Mouse (Mus musculus) adrenal gland, adult 18-20 months (tissue): ENCODE results near the gene Zcchc14. TPM values are rescaled to one million over a fixed set of nuclear protein-coding genes. Genes with fewer than 3 reads are reported as not detected.

Experiments
- DNase-seq, 2 experiments: peaks; one replicate each; pipeline ENCODE4 v3.0.0; 2021 to 2022; ENCODE audit warnings: low spot score in 2 of 2
- long read RNA-seq, 2 experiments: library from polyadenylated mRNA; stranded (forward); transcript quantifications; one replicate each; pipeline ENCODE4 v2.0.0; 2021
- total RNA-seq, 2 experiments: library from RNA; stranded (reverse); gene quantifications; 1 replicate in 1 of 2; 2 replicates in 1 of 2; pipeline ENCODE4 v1.2.3; 2021

The Zcchc14 gene
- 10 to 100 TPM; 31.8 to 34.6 TPM for total RNA-seq
- long read RNA-seq, experiment 1, full-length matches to known transcripts = 3 of 16 reads
- long read RNA-seq, experiment 1, partial matches to known transcripts = 8 of 16 reads
- long read RNA-seq, experiment 1, other reads (novel, unspliced or antisense) = 5 of 16 reads
- long read RNA-seq, experiment 2, partial matches to known transcripts = 20 of 36 reads
- long read RNA-seq, experiment 2, other reads (novel, unspliced or antisense) = 12 of 36 reads

DNA sequence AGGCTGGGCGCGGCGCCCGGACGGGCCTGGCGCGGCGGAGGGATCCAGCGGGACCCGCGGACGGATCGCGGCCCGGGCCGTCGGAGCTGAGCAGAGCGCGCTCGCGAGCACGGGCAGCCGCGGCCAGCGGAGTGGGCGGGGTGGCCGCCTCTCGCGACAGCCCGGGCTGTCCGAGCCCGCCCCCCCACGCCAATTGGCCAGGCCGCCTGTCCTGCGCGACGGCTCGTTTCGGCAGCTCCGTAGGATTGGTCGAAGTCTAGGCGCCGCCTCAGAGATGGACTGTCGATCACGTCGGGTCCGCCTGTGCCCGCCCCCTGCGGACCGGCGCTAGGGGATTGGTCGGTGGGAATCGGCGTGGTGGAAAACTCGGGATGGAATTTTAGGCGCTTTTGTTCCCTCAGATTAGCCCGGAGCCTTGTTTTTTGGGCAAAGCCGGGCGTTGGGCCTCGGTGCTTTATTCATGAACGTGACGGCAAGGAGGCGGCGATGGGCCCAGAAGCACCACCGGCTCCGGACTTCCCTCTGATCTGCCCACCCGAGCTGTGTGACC, at the start of gene Zcchc14:
Zcchc14 (minus strand) TSS at position 128 of the 550 bp plus-strand sequence.
- DNase-seq = peak; percentile 92 to 93

DNA sequence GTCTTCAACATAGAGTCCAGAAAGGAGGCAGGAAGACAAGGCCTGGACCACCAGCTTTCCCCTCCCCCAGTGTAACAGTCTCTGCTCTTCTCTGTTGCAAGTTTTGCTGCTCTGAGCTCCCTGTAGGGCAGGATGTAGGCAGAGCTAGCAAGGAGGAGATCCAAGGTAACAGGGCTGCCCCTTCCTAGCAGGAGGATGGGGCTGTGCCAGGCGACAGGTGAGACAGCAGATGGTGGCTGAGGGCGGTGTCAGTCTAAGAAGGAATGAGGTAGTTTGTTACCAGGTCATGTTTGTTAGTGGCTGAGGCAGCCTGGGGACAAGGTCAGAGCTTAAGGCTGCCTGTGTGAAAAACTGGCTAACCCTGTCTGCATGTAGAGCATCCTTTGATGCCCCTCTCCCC, 47.2 kb upstream of the Zcchc14 start:
- DNase-seq = no peak

DNA sequence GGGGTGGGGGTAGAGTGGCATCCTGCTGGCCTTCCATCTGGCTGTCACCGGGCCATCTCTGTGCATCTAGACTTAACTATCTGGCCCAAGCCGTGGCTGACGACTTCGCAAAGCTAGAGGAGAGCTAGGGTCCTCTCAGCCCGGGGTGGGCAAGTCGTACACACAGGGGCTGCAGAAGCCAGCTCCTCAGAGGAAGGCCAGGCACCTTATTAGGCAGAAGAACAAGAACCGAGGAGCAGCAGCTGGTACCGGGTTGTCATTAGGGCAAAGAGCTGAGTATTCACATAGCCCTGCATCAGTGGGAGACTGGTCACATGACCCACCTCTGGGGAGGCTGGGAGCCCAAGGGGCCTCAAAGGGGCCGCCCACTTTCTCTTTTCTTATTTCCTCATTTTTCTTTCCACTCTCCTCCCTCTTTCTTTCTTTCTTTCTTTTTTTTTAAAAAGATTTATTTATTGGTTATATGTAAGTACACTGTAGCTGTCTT, 46.0 kb upstream of the Zcchc14 start:
- no peak for DNase-seq

DNA sequence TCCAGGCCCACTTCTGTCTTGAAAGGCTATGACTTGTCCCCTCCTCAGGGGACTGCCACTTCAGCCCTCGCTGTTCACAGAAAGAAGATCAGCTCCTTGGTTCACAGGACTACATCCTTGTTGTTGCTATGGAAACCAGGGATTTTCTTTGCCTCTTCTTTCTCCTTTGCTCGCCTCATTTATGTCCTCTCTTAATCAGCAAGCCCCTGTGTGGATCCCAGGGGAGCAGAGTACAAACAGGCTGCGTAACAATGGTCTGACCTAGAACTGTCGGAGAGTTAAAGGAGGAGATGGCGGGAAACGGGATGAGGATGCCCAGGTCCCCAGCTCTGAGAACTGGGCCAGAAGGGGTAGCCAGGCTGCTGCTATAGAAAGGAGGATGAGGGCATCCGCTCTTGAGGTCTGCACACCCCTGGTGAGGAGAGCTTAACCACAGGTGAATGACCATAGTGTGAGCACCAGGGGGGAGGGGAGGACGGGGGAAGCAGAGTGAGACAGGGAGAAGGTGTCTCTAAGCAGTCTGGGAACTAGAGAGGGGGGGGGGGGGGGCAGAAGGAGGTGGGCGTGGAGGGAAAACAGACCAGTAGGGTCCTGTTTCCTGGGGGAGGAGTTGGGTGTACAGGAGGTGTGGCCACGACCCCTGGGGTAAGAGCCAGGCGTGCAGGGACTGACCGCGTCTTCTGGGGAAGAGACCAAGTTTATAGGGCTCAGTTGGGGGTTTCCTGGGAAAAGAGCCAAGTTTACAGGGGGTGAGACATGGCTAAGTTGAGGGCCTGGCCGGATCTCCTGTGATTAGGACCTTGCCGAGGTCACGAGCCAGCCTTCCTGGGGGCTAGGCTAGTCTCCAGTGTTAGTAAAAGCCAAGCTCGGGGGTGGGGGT, 45.3 kb upstream of the Zcchc14 start:
- DNase-seq = no peak

DNA sequence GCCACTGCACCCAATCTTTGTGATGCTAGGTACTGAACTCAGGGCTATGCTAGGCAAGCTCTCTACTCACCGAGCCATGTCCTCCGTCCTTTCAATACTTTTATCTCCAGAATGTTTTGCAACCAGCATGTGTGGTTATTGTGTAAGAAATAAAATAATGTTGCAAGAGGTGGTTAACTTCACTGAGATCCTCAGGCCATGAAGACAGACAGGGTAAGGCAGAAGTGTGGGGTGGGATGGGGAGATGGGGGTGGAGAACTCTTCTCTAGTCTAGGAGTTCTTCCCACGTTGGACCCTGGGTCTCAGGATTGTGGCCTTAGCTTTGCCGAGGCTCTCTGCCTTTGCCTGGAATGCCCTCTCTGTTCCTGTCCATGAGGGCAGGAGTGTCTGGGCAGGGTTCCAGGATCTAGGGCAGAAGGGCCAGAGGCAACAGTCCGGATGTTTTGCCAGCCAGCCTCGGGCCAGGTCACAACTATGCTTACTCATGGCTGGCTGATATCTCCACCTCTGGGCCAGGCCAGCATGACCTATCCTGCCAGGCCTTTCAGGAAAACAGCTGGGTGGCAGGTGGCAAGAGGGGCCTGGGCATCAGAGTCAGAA, 43.0 kb upstream of the Zcchc14 start:
- DNase-seq = peak; percentile 54 to 67

DNA sequence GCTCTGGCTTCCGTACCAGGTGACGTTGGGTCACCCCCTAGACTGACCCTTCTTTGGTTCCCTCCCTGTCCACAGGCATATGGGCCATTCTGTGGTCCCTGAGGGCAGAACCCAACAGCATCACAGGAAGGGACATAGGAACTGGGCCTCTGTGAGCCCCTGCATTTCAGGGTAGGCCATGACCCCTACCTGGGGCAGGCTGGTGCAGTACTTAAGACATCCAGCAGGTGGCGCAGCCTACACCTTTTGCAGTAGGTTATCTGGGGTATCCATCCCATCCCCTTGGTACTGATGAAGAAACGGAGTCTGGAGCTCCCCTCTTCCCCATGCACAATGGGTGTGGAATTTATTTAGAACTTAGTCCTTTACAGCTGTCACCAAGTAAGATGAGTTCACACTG, 41.8 kb upstream of the Zcchc14 start:
- DNase-seq = peak; percentile 54 to 65

DNA sequence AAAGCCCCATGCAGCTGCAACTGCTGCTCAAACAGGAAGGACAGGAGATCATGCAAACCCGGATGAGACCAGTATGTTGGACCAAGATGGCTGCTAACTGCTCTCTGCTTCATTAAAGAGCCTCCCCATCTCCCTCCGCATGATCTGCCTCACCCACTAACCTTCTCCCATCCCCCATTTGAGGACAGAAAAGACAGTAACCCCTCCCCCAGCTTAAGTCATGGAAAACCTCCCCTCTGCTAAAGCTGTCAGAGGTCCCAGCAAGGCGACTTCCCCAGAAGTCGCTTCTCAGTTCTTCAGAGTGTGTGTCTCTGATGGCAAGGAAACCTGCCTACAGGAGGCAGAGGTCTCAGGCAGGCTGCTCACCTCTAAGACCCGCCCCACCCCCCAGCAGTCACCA, 35.8 kb upstream of the Zcchc14 start:
- no peak for DNase-seq

DNA sequence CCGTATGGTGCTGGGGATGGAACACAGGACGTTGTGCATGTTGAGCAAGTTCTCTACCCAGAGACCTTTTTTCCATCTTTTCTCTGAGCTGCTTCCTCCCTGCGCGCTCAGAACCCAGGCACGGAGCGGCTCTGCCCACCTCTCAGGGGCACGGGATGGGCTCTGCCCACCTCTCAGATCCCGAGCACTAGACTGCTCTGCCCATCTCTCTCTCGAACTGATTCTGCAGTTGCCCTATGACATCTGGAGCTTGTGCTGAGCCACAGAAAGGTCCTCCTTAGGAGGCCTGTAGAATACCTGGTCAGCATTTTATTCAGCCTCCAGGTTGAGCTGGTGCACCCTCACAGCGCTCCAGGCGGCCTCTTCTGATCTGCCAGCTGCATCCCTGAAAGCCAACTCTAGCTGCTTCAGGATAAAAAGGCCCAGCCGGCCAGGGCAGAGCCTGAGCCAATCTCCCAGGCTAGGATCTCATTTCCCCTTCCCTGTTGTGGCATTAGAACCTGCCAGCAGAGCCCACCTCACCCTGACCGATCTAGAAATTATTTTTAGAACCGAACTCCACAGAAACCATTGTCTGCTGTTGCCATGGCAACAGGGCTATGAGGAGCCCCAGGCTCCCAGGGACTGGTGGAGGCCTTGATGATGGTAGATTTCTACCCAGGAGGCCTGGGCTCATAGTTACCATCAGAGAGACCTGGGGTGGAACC, 34.9 kb upstream of the Zcchc14 start:
- no peak for DNase-seq

DNA sequence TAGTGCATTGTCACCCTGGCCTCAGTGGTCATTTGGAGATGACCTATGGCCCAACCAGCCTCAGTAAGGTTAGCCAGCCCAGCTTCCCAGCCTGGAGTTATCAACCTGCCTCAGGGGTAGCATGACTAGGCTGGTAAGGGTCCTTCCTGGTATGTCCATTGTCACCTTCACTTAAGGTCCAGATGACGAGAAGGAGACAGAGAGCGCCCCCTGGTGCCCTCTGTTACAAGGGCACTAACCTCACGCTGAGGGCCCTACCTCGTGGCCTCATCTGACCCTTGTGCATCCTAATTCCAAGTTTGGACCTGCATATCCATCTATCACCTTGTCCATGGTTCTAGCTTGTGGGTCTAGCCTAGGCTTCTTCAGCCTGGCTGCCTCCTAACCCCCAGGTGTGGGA, 32.7 kb upstream of the Zcchc14 start:
- peak; percentile 60 to 73 for DNase-seq

DNA sequence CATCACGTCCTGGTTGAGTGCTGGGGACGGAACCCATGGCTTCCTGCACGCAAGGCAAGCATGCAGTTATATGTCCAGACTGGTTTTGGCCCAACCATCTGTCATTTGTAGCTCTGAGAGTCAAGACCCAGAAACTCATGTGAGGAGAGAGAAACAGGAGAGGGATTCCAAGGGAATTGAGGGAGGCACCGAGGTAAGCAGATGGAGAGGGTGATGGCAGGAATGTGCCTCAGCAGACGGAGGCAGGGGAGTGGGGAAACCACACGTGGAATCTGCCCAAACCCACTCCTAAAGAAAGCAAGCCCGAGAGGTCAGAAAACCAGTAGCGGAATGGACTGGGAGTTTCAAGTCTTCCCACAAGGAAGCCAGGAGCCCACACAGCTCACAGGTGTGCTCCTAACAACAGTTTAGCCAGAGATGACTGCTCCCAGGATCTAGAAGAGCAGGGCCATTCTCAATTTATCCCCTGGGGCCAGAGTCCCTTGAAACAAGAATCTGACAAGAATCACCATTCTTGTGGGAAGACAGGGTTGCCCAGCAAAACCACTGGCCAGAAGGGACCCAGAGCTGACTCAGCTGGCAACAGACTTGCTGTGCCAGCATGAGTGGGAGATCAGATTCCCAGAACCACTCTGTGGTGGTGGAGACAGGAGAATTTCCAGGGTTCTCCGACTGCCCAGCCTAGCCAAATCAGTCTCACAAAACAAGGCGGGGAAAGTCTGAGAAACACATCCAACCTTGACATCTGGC, 30.6 kb upstream of the Zcchc14 start:
- DNase-seq = no peak

DNA sequence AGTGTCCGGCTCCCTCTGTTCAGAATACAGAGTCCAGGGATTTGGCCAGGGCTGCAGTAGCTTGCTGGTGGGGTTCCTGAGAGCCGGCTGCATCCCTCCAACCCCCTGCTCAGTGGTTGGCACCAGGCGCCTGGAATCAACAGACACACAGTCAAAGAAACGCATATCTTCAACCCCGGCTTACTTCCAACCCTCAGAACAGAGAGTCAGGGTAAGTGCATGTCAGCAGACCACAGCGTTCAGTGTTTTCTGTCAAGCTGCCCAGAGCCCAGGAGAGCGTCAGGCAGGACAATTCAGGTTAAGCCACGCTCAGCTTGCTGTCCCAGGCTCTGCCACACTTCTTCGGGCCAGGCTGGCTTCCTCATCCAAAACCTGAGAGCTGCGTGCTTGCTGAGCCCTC, 28.8 kb upstream of the Zcchc14 start:
- no peak for DNase-seq

DNA sequence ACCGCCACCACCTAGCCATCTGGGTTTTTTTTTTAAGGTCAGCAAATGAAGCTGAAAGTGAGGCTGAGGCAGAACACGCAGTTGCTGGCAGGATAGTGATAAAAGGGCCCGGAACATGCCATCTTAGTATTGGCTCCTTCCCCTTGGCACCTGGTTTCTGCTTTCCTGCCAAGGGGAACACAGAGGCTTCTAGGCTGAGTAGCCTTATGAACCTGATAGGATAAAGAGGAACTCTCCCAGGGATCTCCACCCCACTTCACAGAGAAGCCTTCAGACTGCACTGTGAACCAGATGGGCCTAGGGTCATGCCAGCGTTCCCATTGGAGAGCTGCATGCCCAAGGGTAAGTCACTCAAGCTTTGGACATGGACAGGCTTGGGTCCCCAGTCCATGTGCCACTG, 28.2 kb upstream of the Zcchc14 start:
- DNase-seq = no peak

DNA sequence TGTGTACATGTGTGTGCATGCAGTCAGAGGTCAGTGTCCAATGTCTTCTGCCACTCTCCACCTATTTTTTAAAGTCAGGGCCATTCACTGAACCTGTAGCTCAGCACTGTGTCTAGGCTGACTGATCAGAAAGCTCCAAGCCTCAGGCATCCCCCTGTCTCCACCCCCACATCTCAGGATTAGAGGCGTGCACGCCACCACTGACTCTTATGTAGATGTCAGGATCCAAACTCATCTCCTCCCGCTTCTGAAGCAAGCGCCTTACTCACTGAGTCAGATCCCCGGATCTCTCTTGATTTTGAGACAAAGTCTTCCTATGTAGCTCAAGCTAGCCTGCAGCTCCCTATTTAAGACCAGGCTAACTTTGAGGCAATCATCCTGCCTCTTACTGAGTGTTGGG, 26.0 kb upstream of the Zcchc14 start:
- DNase-seq = no peak

DNA sequence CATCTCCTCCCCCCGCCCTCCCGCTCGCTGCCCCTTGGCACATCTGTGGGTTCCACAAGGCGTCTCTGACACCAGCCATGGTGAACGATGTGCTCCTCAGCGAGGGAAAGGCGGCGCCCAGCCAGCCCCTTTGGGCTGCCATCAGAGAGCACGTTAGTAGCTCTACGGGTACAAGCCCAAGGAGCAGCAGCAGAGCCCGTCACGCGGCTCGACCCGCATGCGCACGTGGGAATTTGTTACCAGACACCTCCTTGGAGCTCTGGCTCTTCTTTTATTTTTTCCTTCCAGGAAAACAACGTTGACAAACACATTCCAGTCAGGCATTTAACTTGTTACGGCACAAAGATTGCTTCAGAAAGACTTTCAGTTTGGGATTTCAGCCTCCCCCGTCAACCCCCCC, 23.0 kb upstream of the Zcchc14 start:
- peak in 1 of 2 experiments; percentile 23 for DNase-seq

DNA sequence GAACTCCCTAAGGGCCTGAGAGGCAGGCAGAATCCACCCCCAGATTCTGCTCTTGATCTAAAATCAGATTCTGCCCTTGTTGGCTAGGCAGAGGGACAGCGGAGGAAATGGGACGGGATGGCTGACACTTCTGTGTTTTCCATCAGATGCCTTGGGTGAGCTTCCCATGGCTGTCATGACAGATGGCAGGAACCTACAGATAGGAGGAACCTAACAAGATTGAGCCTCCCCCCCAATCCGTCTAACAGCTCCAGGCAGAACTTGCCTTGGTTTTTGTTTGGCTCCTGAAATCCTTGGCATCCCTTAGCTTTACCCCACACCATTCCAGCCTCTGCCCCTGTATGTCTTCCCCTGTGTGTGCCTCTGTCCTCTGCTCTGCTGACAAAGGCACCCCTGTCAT, 22.5 kb upstream of the Zcchc14 start:
- DNase-seq = no peak

DNA sequence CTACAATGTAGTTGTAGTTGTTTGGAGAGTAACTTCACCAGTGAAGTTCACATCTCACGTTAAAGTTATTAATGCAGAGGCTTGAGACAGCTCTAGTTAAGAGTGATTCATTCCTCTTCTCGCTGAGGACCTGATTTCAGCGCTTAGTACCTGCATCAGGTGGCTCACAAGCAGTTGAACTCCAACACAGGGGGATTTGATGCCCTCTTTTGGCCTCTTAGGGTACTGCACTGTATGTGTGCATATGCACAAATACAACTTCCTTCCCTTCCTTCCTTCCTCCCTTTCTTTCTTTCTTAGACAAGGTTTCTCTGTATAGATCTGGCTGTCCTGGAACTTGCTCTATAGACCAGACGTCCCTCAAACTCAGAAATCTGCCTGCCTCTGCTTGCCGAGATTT, 21.8 kb upstream of the Zcchc14 start:
- DNase-seq = no peak

DNA sequence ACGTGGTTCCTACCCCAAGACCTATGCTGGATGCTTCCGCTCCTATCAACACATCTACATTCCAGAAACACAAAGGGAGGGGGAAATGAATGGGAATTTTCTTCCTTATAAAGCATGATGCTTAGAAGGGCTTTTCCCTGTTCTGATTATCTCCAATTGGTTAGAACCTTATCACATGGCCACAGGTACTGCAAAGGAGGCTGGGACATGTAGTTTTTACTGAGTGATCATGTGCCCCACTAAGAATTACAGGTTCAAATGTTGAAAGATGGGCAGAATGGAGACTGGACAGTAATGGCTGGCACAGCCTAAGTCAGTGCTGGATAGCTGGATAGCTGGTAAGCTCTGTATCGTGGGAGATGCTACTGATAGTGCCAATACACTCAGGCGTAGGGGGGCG, 21.2 kb upstream of the Zcchc14 start:
- no peak for DNase-seq

DNA sequence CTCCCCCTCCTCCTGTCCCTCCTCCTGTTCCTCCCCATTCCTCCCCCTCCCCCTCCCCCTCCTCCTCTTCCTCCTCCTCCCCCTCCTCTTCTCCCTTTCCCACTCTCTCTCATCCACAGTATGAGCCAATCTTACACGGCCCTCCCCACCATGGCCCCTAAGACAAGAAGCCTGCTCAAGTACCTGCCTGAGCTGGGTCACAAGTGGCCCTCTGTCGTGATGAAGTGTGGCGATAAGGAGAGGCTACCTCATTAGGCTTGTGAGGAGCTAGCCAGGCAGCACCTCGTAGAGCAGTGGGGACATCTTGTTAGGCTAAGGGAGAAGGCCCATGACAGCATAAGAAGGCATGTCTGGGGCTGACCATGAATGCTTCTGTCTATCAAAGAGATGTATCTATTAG, 20.5 kb upstream of the Zcchc14 start:
- DNase-seq = no peak

DNA sequence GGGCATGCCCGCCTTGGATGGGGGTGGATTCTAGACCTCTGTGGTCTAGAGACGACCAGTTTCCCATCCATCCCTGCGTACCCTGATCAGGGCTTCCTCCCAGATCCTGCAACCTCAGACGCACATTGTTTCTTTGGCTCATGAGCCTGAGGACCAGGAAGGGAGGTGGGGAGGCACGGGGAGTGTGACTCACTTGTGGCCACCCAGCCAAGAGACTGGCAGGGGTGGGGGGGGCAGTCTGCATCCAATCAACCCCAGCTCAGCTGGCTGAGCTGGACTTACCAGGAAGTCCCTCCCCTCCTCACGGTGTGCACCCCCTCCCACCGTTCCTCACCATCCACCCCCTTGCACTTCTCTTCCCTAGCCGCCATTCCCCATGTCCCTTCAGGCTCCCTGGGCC, 16.5 kb upstream of the Zcchc14 start:
- DNase-seq = no peak

DNA sequence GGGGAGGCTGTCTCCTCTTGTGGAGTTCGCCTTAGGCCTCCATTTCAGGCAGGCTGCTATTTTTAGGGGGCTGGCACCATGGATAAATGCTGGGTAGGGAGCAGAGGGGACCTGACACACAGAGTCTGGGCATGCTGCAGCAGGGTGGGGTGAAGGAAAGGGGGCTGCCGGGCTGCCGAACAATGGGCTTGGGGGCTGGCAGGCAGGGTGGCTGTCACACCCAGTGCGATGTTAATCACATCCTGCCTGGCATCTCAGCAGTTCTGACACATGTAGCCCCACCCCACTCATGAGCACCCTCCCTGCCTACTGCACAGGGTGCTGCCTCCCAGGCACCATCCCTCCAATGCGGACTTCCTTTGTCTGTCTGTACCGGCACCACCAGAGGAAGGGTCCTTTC, 15.9 kb upstream of the Zcchc14 start:
- DNase-seq = no peak
